Mouse (Mus musculus) thymus, postnatal 36 days (tissue): ENCODE measurements around the gene Tceal1.
"Not testable (repeated sequence)": the region's sequence is repeated elsewhere in the genome, so short reads cannot be mapped to it uniquely, and the experiment has no call there.

Experiments used
- DNase-seq, 2 experiments: peaks; one replicate each; pipeline ENCODE4 v3.0.0; 2022; ENCODE audit warnings: mixed read lengths in 2 of 2

Gene Tceal1

GRCm38 (mm10) chrX:136707446-136708167, at the start of gene Tceal1:
TSS of gene Tceal1 (plus strand) at chrX:136707982.
- DNase-seq: no peak

DNA sequence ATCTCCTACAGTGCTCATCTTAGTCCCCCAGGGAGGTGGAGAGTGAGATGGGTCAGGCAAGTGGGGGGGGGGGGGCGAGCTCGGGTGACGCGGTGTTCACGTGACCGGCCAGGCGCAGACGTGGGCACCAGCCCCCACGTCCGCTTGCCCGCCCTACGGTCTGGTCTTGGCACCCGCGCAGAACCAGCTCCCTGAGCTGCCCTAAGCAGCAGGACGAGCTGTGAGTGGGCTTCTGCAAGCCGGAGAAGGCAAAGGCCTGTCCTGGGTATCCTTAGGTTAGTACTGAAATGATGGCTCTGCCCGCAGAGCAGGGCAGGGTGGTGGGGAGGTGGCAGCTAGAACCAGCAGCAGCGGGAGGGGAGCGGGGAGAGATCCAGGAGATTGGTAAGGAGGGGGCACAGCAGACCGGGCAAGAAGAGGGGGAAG, 41.5 kb upstream of the Tceal1 start:
- no peak for DNase-seq

DNA sequence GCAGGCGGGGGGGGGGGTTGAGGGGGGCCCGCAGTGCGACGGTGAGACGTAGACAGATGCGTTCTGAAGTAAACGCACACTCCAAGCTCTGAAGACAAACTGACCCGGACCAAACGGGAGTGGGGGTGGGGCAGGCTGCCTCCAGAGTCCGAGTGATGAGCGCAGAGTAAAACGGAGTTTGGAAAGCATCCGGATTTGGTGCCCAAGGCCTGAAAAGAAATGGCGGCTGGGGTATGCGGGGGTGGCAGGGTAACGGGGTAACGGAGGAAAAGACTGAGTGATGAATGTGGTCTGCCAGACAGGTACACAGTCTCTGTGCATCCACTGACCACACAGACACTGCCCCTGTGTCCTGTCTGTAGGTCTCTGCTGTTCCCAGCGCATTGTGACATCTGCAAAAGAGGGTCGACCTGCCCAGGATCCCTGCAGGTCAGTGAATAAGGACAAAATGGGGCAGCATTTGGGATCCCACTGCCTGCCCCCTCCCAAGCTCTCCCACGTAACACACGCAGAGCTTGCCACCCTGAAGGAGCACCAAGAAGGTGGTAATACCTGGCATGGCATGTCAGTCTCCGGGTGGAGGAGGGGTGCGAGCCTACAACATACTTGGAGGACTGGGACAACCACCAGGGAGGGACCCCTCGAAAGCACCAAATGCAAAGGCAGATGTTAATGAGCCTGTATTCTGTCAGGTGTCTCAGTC, 40.9 kb upstream of the Tceal1 start:
- DNase-seq: not testable (repeated sequence)

DNA sequence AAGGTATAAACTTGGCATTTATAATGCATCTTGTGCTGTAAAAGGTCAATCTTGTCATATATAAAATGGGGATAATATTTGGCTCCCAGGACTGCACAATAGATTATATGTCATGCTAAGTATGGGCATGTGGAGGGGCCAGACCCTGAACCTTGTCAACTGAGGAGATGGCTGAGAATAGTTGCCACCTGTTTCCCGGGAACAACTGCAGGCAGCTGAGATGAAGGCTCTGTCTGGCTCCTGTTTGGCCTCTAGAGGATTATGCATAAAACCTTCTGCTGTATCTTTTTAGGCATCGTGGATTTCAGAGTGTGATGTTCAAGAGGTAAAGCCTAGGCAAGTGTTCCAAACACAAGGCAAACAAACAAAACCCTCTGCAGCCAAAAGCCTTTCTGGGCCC, 39.0 kb upstream of the Tceal1 start:
- no peak for DNase-seq

GRCm38 (mm10) chrX:136680989-136681388, 26.8 kb upstream of the Tceal1 start:
- DNase-seq: no peak

DNA sequence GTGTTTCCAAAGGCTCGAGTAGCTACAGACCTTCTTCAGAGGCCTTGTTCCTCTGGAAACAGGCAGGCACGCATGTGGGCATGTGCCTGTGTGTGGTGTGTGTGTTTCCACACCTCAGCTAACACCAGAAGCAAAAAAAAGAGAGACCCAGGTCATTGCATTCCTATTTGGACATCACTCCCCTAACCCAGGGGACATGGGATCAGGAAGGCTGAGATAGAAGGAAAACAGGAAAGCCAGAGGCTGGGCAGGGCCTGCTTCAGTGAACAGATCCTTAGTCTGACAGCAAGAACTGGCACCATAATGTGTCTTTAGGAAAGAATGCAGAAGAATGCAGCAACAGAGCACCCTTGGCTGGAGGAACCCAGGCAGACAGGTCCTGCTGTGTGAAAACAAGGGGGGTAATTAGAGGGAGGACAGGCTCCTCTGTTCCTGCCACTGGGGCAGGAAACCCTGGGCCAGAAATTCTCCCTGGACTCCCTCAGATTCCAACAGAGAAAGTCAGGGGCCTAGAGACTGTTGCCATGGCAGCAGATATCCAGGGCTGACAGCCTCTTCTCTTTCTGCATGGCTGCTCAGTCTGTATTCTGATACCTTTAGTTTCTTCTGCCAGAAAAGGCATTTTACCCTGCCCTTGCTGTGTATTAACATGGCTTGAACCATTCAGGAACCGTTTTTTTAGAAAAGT, 16.0 kb upstream of the Tceal1 start:
- not testable (repeated sequence) for DNase-seq

DNA sequence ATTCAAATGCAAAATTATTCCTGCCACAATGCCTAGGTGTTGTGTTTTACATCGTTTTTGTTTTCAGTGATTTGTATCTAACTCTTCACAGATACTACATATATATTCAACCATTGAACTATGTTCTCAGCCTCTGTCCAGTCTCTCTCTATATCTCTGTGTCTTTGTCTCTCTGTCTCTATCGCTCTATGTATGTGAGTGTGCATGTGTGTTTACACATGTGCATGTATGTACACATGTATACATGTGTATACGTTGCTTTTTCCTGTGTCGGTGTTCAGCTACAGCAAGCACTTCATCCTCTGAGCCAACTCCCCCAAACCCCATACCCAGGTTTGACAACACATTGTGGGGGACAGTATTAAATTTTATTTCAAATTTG, 15.5 kb upstream of the Tceal1 start:
- DNase-seq: no peak

DNA sequence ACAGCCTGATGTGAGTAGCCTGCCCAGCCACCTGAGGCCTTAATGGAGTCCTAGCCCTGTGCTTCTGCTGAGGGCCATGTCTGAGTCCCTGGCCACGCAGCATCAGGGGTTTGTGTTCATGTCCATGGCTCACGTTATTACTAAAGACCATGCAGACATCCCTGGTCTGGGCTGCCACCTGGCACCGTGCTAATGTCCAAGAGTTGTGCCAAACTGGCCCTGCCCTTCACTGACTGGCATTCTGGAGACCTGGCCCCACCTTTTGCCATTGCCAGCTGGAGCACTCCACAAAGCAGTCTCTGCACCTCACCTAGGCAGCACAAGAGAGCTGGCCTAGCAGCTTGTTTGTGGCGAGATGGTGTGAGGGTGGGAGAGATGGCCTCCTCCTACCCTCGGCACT, 14.6 kb upstream of the Tceal1 start:
- DNase-seq: no peak

DNA sequence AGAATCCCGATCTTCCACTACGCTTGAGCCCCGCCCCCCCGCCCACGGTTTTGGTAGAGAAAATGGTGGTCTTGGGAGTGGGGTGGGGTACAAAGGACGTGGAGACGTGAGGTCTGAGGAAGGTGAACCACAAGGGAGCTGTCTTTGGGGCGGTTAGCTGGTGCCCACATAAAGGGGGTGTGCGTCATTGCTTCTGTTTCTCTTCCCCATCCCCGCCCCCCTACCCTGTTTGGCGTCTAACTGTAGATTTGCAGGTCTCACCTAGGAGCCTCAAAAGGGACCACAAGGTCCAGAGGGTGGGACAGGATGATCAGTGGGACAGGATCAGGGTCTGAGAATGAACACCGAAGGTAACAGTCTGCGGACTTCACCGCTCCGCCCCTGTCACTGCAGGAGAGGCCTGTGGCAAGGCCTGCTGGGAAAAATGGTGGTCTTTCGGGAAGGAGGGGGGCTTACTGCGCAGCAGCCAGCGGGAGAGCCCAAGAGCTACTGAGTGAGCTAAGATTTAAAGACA, 443 bp downstream of the Tceal1 start:
- peak; percentile 19 to 33 for DNase-seq

- DNase-seq: no peak
These were observed 1.0 kb downstream of the Tceal1 start for GRCm38 (mm10) chrX:136708782-136709181.

DNA sequence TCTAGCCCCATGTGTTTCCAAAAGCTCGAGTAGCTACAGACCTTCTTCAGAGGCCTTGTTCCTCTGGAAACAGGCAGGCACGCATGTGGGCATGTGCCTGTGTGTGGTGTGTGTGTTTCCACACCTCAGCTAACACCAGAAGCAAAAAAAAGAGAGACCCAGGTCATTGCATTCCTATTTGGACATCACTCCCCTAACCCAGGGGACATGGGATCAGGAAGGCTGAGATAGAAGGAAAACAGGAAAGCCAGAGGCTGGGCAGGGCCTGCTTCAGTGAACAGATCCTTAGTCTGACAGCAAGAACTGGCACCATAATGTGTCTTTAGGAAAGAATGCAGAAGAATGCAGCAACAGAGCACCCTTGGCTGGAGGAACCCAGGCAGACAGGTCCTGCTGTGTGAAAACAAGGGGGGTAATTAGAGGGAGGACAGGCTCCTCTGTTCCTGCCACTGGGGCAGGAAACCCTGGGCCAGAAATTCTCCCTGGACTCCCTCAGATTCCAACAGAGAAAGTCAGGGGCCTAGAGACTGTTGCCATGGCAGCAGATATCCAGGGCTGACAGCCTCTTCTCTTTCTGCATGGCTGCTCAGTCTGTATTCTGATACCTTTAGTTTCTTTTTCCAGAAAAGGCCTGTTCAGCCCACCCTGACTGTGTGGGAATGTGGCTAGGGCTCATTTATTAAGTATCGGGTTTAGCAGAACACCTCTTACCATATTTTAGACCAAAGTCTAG, 7.1 kb downstream of the Tceal1 start:
- not testable (repeated sequence) for DNase-seq

- no peak for DNase-seq
These were observed 24.2 kb downstream of the Tceal1 start for GRCm38 (mm10) chrX:136732016-136732415.

DNA sequence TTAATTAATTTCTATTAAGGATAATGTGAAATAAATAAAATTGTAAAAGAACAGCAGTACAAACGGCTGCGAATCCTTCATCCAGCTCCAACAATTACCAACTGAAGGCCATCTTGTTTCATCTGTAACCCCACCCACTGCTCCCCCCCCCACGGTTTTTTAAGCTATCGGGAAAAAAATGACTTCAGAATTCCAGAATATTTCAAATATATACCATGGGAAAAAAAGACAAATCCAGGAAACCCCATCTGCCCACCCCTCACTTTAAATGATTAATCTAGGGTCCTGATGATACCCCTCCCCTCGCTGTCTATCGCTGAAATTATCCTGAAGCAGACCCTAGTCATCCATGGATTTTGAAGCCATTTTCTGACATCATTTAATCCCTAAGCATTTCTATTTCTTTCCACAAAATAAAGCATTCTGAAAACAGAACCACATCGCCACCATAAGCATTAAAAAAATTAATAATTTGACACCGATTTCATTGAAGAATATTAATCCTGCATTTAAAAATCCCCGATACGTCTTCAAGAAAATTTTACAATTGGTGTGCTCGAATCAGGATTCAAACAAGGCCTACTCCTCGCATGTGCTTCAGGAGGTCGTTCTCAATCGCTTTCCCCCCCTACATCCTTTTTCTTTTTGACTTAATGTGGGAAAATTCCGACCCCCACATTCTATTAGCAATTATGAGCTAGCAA, 32.5 kb downstream of the Tceal1 start:
- no peak for DNase-seq

DNA sequence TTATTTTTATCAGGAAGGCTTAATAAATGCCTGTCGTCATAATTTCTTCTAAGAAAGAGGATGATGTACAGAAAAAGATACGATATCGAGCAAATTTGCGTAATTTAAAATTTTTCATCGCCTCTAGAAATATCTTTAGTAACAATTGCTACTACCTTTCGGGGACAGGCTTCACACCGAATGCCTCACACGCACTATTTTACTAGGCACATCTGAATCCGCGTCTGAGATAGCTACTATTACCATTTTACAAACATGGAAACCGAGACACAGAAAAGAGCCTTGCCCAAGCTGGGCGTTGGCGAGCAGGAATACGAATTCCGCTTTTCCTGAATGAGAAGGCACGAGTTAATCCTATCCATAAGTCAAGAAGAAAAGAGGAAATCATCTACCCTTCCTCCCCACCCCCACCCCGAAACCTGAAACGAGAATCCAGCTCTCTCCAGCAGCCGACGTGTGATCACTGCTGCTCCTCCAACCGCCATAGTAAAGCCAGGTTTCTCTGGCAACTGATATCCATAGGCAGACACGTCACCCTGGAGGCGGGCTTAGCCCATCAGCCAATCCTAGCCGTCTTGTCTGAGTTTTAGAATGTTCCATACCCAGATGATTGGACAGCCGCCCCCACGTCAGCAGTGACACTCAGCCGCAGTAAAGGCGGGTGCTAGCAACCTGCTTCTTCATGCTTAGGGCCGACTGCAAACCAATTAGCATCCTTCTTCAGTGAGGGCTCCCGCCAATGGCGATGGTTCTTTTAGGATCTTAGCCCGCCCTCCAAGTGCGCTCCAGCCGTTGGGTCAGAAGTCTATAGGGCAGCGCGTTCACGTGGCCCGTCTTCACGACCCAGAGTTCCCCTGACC, 33.2 kb downstream of the Tceal1 start:
- DNase-seq: peak; percentile 84 to 93

- peak; percentile 80 to 85 for DNase-seq
These were observed 33.9 kb downstream of the Tceal1 start for GRCm38 (mm10) chrX:136741651-136742201.

GRCm38 (mm10) chrX:136742241-136742640, 34.5 kb downstream of the Tceal1 start:
- DNase-seq: peak in 1 of 2 experiments; percentile 13

GRCm38 (mm10) chrX:136742661-136743103, 34.9 kb downstream of the Tceal1 start:
- peak; percentile 29 to 31 for DNase-seq

DNA sequence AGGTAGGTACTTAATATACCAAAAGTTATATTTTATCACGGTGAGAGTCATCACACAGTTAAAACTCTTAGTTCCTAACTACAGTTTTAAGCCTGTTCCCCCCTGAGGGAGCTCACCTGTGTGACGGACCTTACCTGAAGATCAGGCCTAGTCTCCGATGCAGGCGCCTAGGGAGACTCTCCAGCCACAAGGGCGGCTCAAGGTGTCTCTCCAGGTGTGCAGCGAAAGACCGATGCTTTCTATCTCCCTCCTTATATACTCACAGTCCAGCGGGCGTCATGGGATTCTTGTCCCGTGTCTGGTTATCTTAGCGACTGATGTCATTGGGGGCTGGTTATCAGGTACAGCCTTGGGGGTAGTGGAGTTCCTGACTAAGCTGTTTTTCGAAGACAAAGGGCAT, 35.7 kb downstream of the Tceal1 start, which contains the start of gene Morf4l2:
Gene Morf4l2, minus strand, starts transcription at position 232 of the 400 bp plus-strand sequence.
- DNase-seq: no peak

GRCm38 (mm10) chrX:136744663-136745062, 36.9 kb downstream of the Tceal1 start:
- DNase-seq: no peak

- DNase-seq: no peak
These were observed 41.5 kb downstream of the Tceal1 start for GRCm38 (mm10) chrX:136749329-136749728.

DNA sequence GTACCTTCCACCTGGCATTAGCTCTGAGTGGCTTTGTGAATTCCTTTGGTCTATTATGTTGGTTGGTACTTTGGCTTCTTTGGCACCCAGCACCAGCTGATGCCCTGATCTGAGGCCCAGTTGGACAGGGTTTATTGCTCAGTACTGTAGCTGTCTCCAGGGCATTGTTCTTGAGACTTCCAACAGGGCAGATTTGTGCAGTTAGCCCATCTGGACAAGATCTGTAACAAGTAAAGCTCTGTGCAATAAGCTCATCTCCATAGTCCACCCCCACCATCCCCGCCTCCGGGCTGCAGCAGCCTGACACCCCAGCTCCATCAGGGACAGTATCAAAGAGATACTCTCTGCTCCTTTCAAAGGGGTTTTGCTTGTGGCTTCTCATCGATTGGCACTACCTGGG, 47.7 kb downstream of the Tceal1 start:
- no peak for DNase-seq
